Mouse (Mus musculus) testis, adult 2 months (tissue): Measurements from ENCODE around the gene Gria2. TPM values are rescaled to one million over a fixed set of nuclear protein-coding genes. Genes with fewer than 3 reads are reported as not detected.

Experiments used
- H3K27ac ChIP-seq: fragments of 200-500 bp; 2 replicates; pipeline ENCODE4 v1.5.1; 2012; ENCODE audit warnings: low read depth, low read length; ENCODE audit not compliant: control insufficient read depth, insufficient read depth
- H3K27me3 ChIP-seq: fragments of 200-500 bp; 2 replicates; pipeline ENCODE4 v1.6.1; 2012; ENCODE audit warnings: mild to moderate bottlenecking, low read length, moderate library complexity; ENCODE audit not compliant: control insufficient read depth, insufficient read depth
- H3K36me3 ChIP-seq: fragments of 200-500 bp; 2 replicates; pipeline ENCODE4 v1.6.1; 2012; ENCODE audit warnings: mild to moderate bottlenecking, low read length; ENCODE audit not compliant: control insufficient read depth, insufficient read depth
- H3K4me1 ChIP-seq: fragments of 200-500 bp; 2 replicates; pipeline ENCODE4 v1.6.1; 2012; ENCODE audit warnings: low read length; ENCODE audit not compliant: control insufficient read depth, insufficient read depth
- H3K4me3 ChIP-seq: fragments of 200-500 bp; 2 replicates; pipeline ENCODE4 v1.5.1; 2012; ENCODE audit warnings: low read depth, mild to moderate bottlenecking, low read length, moderate library complexity, mixed read lengths; ENCODE audit not compliant: control insufficient read depth
- CTCF ChIP-seq: fragments of 200-500 bp; IDR thresholded peaks from 2 replicates; pipeline ENCODE4 v1.5.1; 2012; ENCODE audit warnings: low read depth, mild to moderate bottlenecking, inconsistent platforms, low read length, moderate library complexity; ENCODE audit not compliant: control insufficient read depth, insufficient read depth, insufficient replicate concordance
- POLR2A ChIP-seq: fragments of 200-500 bp; IDR thresholded peaks from 2 replicates; pipeline ENCODE4 v1.6.1; 2012; ENCODE audit warnings: low read depth, mild to moderate bottlenecking, inconsistent platforms, low read length, moderate library complexity; ENCODE audit not compliant: control insufficient read depth
- polyA plus RNA-seq: library from polyadenylated mRNA; depleted of rRNA; stranded (reverse); fragments of >200 nt; gene quantifications from 2 replicates; pipeline ENCODE4 v1.2.3, GENCODE M21; 2012

Gria2 gene
- polyA plus RNA-seq, 1 experiment, result 0.06 TPM

DNA sequence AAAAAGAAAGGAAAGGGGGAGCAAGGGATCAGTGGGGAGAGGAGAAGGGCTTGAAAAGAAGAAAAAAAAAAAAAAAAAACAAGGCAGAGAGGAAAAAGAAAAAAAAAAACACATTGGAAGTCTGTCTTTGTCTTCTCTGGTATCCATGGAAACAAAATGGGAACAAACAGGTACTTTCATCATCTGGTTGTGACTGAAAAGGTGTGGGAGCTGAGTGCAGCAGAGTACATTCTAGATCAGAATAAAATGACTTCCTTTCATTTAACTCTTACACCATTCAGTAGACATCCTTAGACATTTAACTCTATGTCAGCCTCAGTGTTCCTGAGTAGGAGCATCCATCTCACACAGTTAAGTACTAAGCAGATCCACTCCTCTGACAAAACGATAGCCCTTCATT, 4.7 kb downstream of the Gria2 start:
- no peaks in the 10 kb centered on the region for H3K27me3 ChIP-seq

DNA sequence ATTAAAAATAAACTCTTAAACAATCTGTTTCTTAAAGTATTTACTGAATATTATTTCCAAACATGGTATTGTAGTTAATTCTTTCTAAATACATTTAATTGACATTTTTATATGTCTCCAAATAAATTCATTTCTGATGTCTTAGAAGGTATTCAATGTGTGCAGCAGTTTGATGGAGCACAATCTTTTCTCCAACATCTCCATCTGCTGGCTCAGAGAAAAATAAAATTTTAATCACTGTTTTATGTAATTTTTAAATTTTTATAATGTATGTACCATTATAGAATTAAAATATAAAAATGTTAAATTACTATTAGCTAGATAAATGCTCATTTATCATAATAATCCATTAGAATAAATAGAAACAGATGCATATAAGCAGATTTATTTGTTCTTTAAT, 5.9 kb downstream of the Gria2 start:
- TF ChIP-seq POLR2A (no peak), CTCF (no peak)
- no peaks in the 10 kb centered on the region for H3K27me3 ChIP-seq
- no peak overlapping the region for H3K27ac ChIP-seq
- no peak overlapping the region for H3K4me3 ChIP-seq
- no peaks in the 10 kb centered on the region for H3K36me3 ChIP-seq
- no peaks in the 10 kb centered on the region; the same call in 1 of the 2 replicates for H3K4me1 ChIP-seq

More for the DNA sequence above, 4.7 kb downstream of the Gria2 start:
- Histone ChIP-seq H3K4me3 (no peak overlapping the region), H3K36me3 (no peaks in the 10 kb centered on the region), H3K4me1 (peaks cover 4% of the 10 kb centered on the region; the same call in 1 of the 2 replicates), H3K27ac (no peak overlapping the region)
- no peak for TF ChIP-seq POLR2A
- no peak for TF ChIP-seq CTCF

DNA sequence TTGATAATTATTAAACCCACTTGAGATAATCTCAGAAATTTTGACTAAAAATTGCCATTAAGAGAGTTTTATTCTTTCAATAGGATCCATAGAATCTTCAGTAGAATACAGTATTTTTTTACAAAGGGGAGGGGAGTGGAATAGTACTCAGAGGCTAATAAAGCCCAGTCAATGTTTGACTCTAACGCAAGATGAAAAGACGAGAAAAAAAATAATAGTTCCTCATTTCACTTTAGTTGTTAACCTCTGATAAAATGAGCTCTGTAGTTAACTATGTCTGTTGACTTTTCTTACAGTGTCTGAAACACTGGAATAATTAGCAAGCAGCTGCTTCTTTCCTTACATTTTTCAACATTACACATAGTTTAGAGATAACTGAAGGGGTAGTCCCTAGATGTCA, 7.4 kb downstream of the Gria2 start:
- H3K27me3 ChIP-seq, result no peaks in the 10 kb centered on the region
- no peak overlapping the region for H3K4me3 ChIP-seq
- H3K4me1 ChIP-seq, result no peaks in the 10 kb centered on the region; the same call in 1 of the 2 replicates
- TF ChIP-seq POLR2A, result no peak
- no peak for TF ChIP-seq CTCF
- no peaks in the 10 kb centered on the region for H3K36me3 ChIP-seq
- no peak overlapping the region for H3K27ac ChIP-seq

DNA sequence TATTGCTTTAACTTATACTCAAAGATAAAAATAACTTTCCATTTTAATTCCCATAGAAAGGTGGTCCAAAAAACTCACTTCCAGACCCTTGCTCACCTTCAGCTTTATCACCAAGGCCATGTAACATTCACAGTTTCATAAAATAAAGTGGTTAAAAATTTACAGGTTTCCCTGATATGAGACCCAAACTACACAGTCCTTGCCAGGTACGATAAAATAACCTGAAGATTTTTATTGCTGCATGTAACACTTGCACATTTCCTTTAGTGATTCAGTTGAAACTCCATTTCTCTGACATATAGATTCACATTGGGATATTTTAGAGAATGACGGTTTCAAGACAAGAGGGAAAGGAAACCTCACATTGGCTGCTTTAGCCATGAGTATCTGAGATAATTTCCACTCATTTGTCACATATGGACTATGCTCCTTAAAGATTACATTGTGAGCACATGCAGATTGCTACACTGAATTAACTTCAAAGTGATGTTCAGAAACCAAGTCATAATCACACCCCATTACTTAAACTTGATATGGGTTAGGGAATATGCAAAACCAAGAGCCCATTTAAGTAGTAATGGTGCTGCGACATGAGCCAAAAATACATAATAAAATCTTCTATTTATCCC, 15.4 kb downstream of the Gria2 start:
- TF ChIP-seq CTCF (no peak), POLR2A (no peak)
- H3K27ac ChIP-seq, result no peak overlapping the region

DNA sequence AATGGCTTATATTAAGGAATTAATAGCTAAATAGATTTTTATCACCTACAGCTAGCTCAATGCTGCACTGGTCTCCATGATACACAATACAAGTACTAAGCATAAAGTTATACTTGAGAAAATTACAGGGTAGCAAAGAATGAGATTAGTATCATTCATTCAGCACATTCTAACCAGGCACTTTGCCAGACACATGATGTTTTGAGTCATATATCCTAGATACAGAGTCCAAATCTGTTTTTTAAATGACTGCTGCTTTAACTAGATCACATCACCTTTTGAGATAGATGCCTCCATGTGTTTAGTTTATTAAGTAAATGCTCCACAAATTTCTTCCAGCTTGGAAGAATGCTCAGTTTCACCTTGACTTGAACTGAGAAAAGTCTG, 21.5 kb downstream of the Gria2 start:
- no peaks in the 10 kb centered on the region for H3K4me1 ChIP-seq
- no peak overlapping the region for H3K4me3 ChIP-seq
- no peaks in the 10 kb centered on the region for H3K27me3 ChIP-seq
- H3K27ac ChIP-seq, result no peak overlapping the region
- H3K36me3 ChIP-seq, result no peaks in the 10 kb centered on the region
- TF ChIP-seq POLR2A, result no peak
- no peak for TF ChIP-seq CTCF

More for the DNA sequence above, 15.4 kb downstream of the Gria2 start:
- Histone ChIP-seq H3K36me3 (no peaks in the 10 kb centered on the region), H3K4me1 (no peaks in the 10 kb centered on the region), H3K27me3 (no peaks in the 10 kb centered on the region), H3K4me3 (no peak overlapping the region)

DNA sequence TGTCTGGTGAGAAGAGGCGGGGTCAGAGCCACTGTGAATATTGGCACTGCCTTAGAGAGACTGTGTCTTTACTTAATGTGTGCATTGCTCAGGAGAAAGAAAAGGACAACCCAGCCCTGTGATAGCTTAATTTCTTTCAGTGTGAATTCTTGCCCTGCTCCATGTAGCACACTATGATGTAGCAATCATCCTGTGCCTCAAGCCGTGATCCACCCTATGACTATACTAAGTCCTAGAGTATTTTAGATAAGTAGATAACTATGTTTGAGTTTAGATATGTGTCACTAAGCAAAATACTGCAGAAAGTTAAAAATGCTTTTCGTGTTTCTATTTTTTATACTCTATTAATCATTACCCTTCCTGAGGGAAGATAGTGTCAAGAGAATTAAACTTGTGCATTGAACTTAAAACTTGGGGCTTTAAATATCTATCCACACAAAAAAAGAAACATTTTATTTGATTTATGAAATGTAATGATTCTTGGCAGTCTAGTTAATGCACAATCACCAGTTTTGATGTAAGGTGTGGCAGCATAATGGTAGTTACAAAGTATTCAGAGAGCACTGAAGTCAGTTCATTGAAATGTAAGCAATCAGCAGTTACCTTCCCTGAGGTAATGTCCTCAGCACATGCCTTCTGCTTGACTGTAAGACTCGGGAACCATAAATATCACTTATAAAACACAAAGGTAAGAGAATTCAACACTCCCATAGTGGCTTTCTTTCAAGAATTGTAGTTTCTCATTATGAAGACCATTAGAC, 22.1 kb downstream of the Gria2 start:
- H3K27ac ChIP-seq, result no peak overlapping the region
- no peaks in the 10 kb centered on the region for H3K27me3 ChIP-seq
- TF ChIP-seq CTCF, result no peak
- TF ChIP-seq POLR2A, result no peak
- H3K36me3 ChIP-seq, result no peaks in the 10 kb centered on the region
- H3K4me3 ChIP-seq, result no peak overlapping the region
- H3K4me1 ChIP-seq, result no peaks in the 10 kb centered on the region

DNA sequence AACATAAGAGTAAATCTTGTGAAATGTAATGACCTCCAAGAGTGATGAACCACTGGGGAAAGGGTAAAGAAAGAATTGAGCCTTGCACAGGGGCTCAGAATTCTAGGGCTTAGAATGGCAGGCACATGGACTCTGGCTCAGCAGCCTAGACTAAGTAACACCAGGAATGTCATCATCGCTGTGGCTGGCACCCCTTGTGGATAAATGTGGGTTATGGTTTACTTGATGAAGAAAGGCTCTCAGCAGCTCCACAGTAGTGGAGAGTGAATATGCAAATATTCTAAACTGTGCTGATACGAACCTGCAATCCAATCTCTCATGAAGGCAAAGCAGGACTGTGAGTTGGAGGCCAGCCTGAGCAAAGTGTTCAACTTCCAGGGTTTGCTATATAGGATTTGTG, 26.0 kb downstream of the Gria2 start:
- no peak overlapping the region for H3K27ac ChIP-seq
- no peak for TF ChIP-seq CTCF
- no peaks in the 10 kb centered on the region for H3K36me3 ChIP-seq

More for the DNA sequence above, 26.0 kb downstream of the Gria2 start:
- Histone ChIP-seq H3K4me1 (no peaks in the 10 kb centered on the region), H3K27me3 (no peaks in the 10 kb centered on the region), H3K4me3 (no peak overlapping the region)
